Mouse (Mus musculus): ENCODE results near the gene Sdhaf3. TPM values are rescaled to one million over a fixed set of nuclear protein-coding genes. Genes with fewer than 3 reads are reported as not detected.

The Sdhaf3 gene
- total RNA-seq, 2 experiments from 2014 or later: 5.1 to 5.9 TPM

- no peak for DNase-seq (ENCODE audit: low spot score in 2 of 2)
Observed at GRCm38 (mm10) chr6:7041912-7042311, 86.1 kb downstream of the Sdhaf3 start.

GRCm38 (mm10) chr6:7062819-7063218 lies 107.0 kb downstream of the Sdhaf3 start:
- no peak for DNase-seq (ENCODE audit: low spot score in 2 of 2)

GRCm38 (mm10) chr6:7068782-7069181 lies 113.0 kb downstream of the Sdhaf3 start:
- no peak for DNase-seq (ENCODE audit: low spot score in 2 of 2)

GRCm38 (mm10) chr6:7069463-7069862 lies 113.7 kb downstream of the Sdhaf3 start:
- DNase-seq (ENCODE audit: low spot score in 2 of 2): no peak

- DNase-seq (ENCODE audit: low spot score in 2 of 2): no peak
Observed at GRCm38 (mm10) chr6:7082054-7082453, 126.2 kb downstream of the Sdhaf3 start.

- no peak for DNase-seq (ENCODE audit: low spot score in 2 of 2)
Observed at GRCm38 (mm10) chr6:7082467-7083259, 126.9 kb downstream of the Sdhaf3 start.

- DNase-seq (ENCODE audit: low spot score in 2 of 2): no peak
Observed at GRCm38 (mm10) chr6:7083661-7084060, 127.9 kb downstream of the Sdhaf3 start.

- DNase-seq (ENCODE audit: low spot score in 2 of 2): no peak
Observed at GRCm38 (mm10) chr6:7084370-7084769, 128.6 kb downstream of the Sdhaf3 start.

GRCm38 (mm10) chr6:7085506-7085905 lies 129.7 kb downstream of the Sdhaf3 start:
- DNase-seq (ENCODE audit: low spot score in 2 of 2): no peak

- DNase-seq (ENCODE audit: low spot score in 2 of 2): no peak
Observed at GRCm38 (mm10) chr6:7092094-7092493, 136.3 kb downstream of the Sdhaf3 start.

Other genes with a start within 250 kb of the Sdhaf3 start
- under 1 TPM in 1 of 2 experiments, not detected in 1; 0.42 TPM for gene Dlx6, start 92.7 kb upstream of the Sdhaf3 start, total RNA-seq (2021)
- 1 to 10 TPM in 1 of 2 experiments, under 1 TPM in 1; 0.31 to 1.2 TPM for gene Dlx5, start 73.9 kb upstream of the Sdhaf3 start, total RNA-seq (2021)